Comparison of ENCODE assay signal across 31 mouse cellular contexts in the genomic region with DNA sequence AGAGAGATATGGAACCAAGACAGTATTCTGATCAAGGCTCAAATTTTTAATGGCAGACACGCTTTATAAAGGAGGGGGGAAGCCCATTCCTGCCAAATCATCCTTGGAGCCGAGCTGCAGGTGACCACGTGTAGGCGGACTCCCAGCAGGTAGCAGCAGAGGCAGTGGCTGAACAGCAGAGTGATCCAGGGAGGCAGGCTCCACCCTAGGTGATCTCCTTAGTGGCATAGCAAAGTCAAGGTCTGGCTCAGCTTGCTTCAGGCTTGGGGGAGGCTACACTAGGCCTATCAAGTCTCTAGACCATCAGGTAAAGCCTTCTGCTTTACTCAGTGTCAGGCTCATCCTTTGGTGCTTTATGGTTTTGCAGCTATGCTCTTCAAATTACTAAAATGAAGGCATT.
DNase-seq lines count a peak whose midpoint lies in the region; ATAC-seq and TF ChIP-seq lines count a peak whose summit lies in the region.
"Had no signal": no experiment of that assay in that cellular context is flagged by ENCODE, and none has a peak within 500 bp of the region (broad histone marks: within the 10 kb centered on the region; RNA-seq: fewer than 3 reads in every experiment).

No protein-coding gene starts in this region.

- H3K4me2 ChIP-seq in forebrain, embryonic 13.5 days: no peak overlapping the region
- no peak overlapping the region for H3K4me2 ChIP-seq in forebrain, postnatal 0 days (ENCODE audit: low read depth)
- H3K4me2 ChIP-seq in midbrain, embryonic 12.5 days (replicated peaks): no peak overlapping the region
- H3K4me2 ChIP-seq in midbrain, embryonic 15.5 days: no peak overlapping the region
- H3K4me2 ChIP-seq: embryonic facial prominence, embryonic 13.5 days; forebrain, embryonic 12.5 days; heart, embryonic 13.5 days; intestine, embryonic 15.5 days had no signal

- H3K9me3 ChIP-seq in forebrain, embryonic 13.5 days (replicated peaks): no peaks in the 10 kb centered on the region
- H3K9me3 ChIP-seq in forebrain, postnatal 0 days (ENCODE audit: low read length): no peaks in the 10 kb centered on the region
- H3K9me3 ChIP-seq in midbrain, embryonic 12.5 days: no peaks in the 10 kb centered on the region
- H3K9me3 ChIP-seq in midbrain, embryonic 15.5 days: no peaks in the 10 kb centered on the region
- H3K9me3 ChIP-seq: embryonic facial prominence, embryonic 10.5 days; embryonic facial prominence, embryonic 13.5 days; forebrain, embryonic 12.5 days; G1E; heart, embryonic 10.5 days; heart, embryonic 13.5 days; intestine, embryonic 15.5 days had no signal

- peak overlapping the region; percentile 51; the same call in 1 of the 2 replicates for H3K27ac ChIP-seq in forebrain, embryonic 13.5 days
- H3K27ac ChIP-seq in forebrain, postnatal 0 days (ENCODE audit: low read depth, low read length): no peak overlapping the region
- 0 out of 2 replicates have a peak overlapping the region, but pooled peaks have one; percentile 0 for H3K27ac ChIP-seq in midbrain, embryonic 12.5 days (replicated peaks)
- no peak overlapping the region for H3K27ac ChIP-seq in midbrain, embryonic 15.5 days
- H3K27ac ChIP-seq: embryonic facial prominence, embryonic 10.5 days; embryonic facial prominence, embryonic 13.5 days; heart, adult 2 months; heart, embryonic 10.5 days; heart, embryonic 13.5 days; intestine, embryonic 15.5 days had no signal

- H3K36me3 ChIP-seq in forebrain, embryonic 13.5 days (ENCODE audit: poor library complexity, severe bottlenecking): peaks cover 24% of the 10 kb centered on the region
- peaks cover 5% of the 10 kb centered on the region for H3K36me3 ChIP-seq in forebrain, postnatal 0 days (ENCODE audit: insufficient read depth)
- 0 out of 2 replicates have a peak, but pooled peaks cover 9% of the 10 kb centered on the region for H3K36me3 ChIP-seq in midbrain, embryonic 12.5 days
- no peaks in the 10 kb centered on the region for H3K36me3 ChIP-seq in midbrain, embryonic 15.5 days (replicated peaks)
- H3K36me3 ChIP-seq: intestine, embryonic 15.5 days had no signal

- ATAC-seq in forebrain, embryonic 13.5 days: no peak
- no peak for ATAC-seq in forebrain, postnatal 0 days
- ATAC-seq in midbrain, embryonic 12.5 days (ENCODE audit: low FRiP score, low read depth): no peak
- no peak for ATAC-seq in midbrain, embryonic 15.5 days (replicated peaks)
- ATAC-seq: forebrain, embryonic 16.5 days; hindbrain, embryonic 16.5 days; intestine, embryonic 15.5 days had no signal

- H3K4me1 ChIP-seq in forebrain, embryonic 13.5 days: peaks cover 10% of the 10 kb centered on the region; the same call in 1 of the 2 replicates
- no peaks in the 10 kb centered on the region for H3K4me1 ChIP-seq in forebrain, postnatal 0 days (ENCODE audit: insufficient read depth)
- peaks cover 4% of the 10 kb centered on the region; the same call in 1 of the 2 replicates for H3K4me1 ChIP-seq in midbrain, embryonic 12.5 days
- H3K4me1 ChIP-seq in midbrain, embryonic 15.5 days: no peaks in the 10 kb centered on the region
- H3K4me1 ChIP-seq: embryonic facial prominence, embryonic 13.5 days; heart, embryonic 10.5 days; heart, embryonic 13.5 days; intestine, embryonic 15.5 days had no signal

- no peak for DNase-seq in forebrain, postnatal 0 days
- DNase-seq in R1 (ENCODE audit: low read depth, low spot score) (peak; percentile 51), MN1 (ENCODE audit: low spot score) (no peak)
- DNase-seq in ovary, postnatal 10 days (ENCODE audit: low spot score): no peak
- no peak for DNase-seq in frontal cortex, adult 2 months (ENCODE audit: extremely low spot score in 1 of 2, low spot score in 1 of 2)
- DNase-seq: adrenal gland, adult 8-10 months; adrenal gland, postnatal 25 days; cerebellum, adult 11-12 months; cerebellum, adult 8-10 months; cerebellum, postnatal 10 days; cerebellum, postnatal 36 days; embryo, embryonic 11 days; gastrocnemius, postnatal 10 days; gastrocnemius, postnatal 36 days; heart, adult 2 months; heart, postnatal 14 days; heart, postnatal 4 days; kidney, adult 11 months had no signal

- no peak overlapping the region for H3K4me3 ChIP-seq in forebrain, embryonic 13.5 days
- H3K4me3 ChIP-seq in forebrain, postnatal 0 days (ENCODE audit: low read depth, low read length): no peak overlapping the region
- no peak overlapping the region for H3K4me3 ChIP-seq in midbrain, embryonic 12.5 days
- H3K4me3 ChIP-seq in midbrain, embryonic 15.5 days: no peak overlapping the region
- H3K4me3 ChIP-seq: embryonic facial prominence, embryonic 10.5 days; embryonic facial prominence, embryonic 13.5 days; erythroblast, embryonic 14.5 days; forebrain, embryonic 12.5 days; heart, adult 2 months; heart, embryonic 10.5 days; heart, embryonic 13.5 days; intestine, embryonic 15.5 days had no signal

- no peak overlapping the region for H3K9ac ChIP-seq in forebrain, embryonic 13.5 days
- no peak overlapping the region for H3K9ac ChIP-seq in forebrain, postnatal 0 days
- H3K9ac ChIP-seq in midbrain, embryonic 12.5 days (replicated peaks): no peak overlapping the region
- H3K9ac ChIP-seq in midbrain, embryonic 15.5 days: no peak overlapping the region
- H3K9ac ChIP-seq: embryonic facial prominence, embryonic 13.5 days; forebrain, embryonic 12.5 days; heart, embryonic 13.5 days; intestine, embryonic 15.5 days had no signal

- WGBS in forebrain, embryonic 13.5 days: 62% methylated on average over 4 of the region's 4 CpGs
- WGBS in forebrain, postnatal 0 days: 63% methylated on average over 4 of the region's 4 CpGs
- WGBS in midbrain, embryonic 12.5 days: 64% methylated on average over 4 of the region's 4 CpGs
- 64% methylated on average over 4 of the region's 4 CpGs for WGBS in midbrain, embryonic 15.5 days

- TF ChIP-seq CTCF in forebrain, postnatal 0 days (IDR thresholded peaks at IDR 0.05; ENCODE audit: low read depth): no peak

- H3K27me3 ChIP-seq in forebrain, embryonic 13.5 days: no peaks in the 10 kb centered on the region
- no peaks in the 10 kb centered on the region for H3K27me3 ChIP-seq in forebrain, postnatal 0 days (ENCODE audit: insufficient read depth, low read length)
- H3K27me3 ChIP-seq in midbrain, embryonic 12.5 days: no peaks in the 10 kb centered on the region
- no peaks in the 10 kb centered on the region for H3K27me3 ChIP-seq in midbrain, embryonic 15.5 days (replicated peaks)
- H3K27me3 ChIP-seq: embryonic facial prominence, embryonic 13.5 days; forebrain, embryonic 12.5 days; heart, embryonic 13.5 days; intestine, embryonic 15.5 days had no signal

Comparison
In these comparisons a context has a peak if more than half of its experiments do, and no peak if none do; other contexts are left out.
1. H3K27ac ChIP-seq: peak in forebrain, embryonic 13.5 days (single experiment) and midbrain, embryonic 12.5 days (single experiment); none in forebrain, postnatal 0 days (single experiment) and midbrain, embryonic 15.5 days (single experiment).